Mouse (Mus musculus): Measurements from ENCODE around the gene Itprip. TPM values are rescaled to one million over a fixed set of nuclear protein-coding genes. Genes with fewer than 3 reads are reported as not detected.

Itprip gene
- polyA plus RNA-seq, 2 experiments, result 2.0 to 2.2 TPM

DNA sequence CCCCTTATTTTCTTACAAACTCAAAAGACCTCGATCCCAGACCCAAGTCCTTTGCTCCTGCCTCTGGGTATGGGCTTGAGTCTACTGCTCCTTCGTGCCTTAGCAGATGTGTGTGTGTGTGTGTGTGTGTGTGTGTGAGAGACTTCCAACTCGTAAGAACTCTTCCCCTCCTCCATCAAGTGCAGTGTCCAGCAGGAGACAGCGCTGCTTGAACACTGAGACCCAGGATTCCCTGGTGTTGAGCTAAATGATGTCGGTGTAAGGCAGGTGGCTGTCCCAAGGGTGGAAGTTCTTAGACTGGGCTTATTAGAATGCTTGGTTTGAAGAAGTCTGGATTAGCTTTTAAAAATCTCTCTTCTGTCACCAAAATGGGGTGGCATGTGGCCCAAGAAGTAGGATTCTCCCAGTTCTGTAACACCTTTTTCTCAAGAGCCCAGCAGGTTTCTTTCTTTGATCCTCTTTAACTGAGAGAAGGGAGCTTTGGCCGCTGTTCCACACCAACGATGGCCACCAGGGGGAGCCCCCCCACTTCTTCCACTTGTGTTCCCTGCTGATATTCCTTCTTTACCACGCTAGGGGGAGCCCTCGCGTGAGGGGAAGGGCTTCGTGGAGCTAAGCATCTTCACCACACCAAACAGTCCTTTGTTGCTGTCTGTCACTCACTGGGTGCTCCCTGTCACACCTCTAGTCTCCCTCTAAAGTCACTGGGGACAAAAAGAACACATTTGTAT, 36.8 kb downstream of the Itprip start:
- 16% methylated on average over 11 of the region's 11 CpGs for WGBS (ENCODE audit: insufficient replicate concordance)
- DNase-seq (ENCODE audit: low read depth in 3 of 3, low spot score in 3 of 3), result peak; percentile 62 to 70 (median 67)
- H3K4me1 ChIP-seq (replicated peaks; ENCODE audit: control insufficient read depth in 2 of 2, insufficient read depth in 2 of 2, low read length in 1 of 2), result no peaks in the 10 kb centered on the region
- H3K9ac ChIP-seq (replicated peaks), result no peak overlapping the region
- H3K4me3 ChIP-seq (ENCODE audit: insufficient read depth in 1 of 2, low read depth in 2 of 2, low read length in 2 of 2), result no peak overlapping the region
- ATAC-seq (ENCODE audit: insufficient read depth), result peak; percentile 65; the same call in 1 of the 2 replicates
- no peaks in the 10 kb centered on the region for H3K36me3 ChIP-seq (replicated peaks; ENCODE audit: control insufficient read depth, insufficient read depth, low read depth)
- no peaks in the 10 kb centered on the region for H3K27me3 ChIP-seq (ENCODE audit: control insufficient read depth, insufficient read depth, low read length)
- H3K9me3 ChIP-seq (ENCODE audit: control insufficient read depth, low read length), result no peaks in the 10 kb centered on the region
- H3K4me2 ChIP-seq (ENCODE audit: low read depth), result no peak overlapping the region
- no peak overlapping the region for H3K27ac ChIP-seq
- TF ChIP-seq EP300 (IDR thresholded peaks at IDR 0.05; ENCODE audit: low read depth), result no peak
- peak; percentile 100 for TF ChIP-seq CTCF (IDR thresholded peaks at IDR 0.05; ENCODE audit: low read depth)

GRCm38 (mm10) chr19:47881538-47881937, 37.6 kb downstream of the Itprip start:
- ATAC-seq (ENCODE audit: insufficient read depth) (no peak), DNase-seq (ENCODE audit: low read depth in 3 of 3, low spot score in 3 of 3) (no peak)
- no peak overlapping the region for H3K4me2 ChIP-seq (ENCODE audit: low read depth)
- H3K4me3 ChIP-seq (ENCODE audit: insufficient read depth in 1 of 2, low read depth in 2 of 2, low read length in 2 of 2), result no peak overlapping the region
- no peaks in the 10 kb centered on the region; the same call in 1 of the 2 replicates for H3K27me3 ChIP-seq (ENCODE audit: control insufficient read depth, insufficient read depth, low read length)
- no peaks in the 10 kb centered on the region for H3K36me3 ChIP-seq (replicated peaks; ENCODE audit: control insufficient read depth, insufficient read depth, low read depth)
- no peaks in the 10 kb centered on the region for H3K9me3 ChIP-seq (ENCODE audit: control insufficient read depth, low read length)
- H3K27ac ChIP-seq, result no peak overlapping the region
- TF ChIP-seq CTCF (IDR thresholded peaks at IDR 0.05; ENCODE audit: low read depth), result no peak
- 57% methylated on average over 7 of the region's 7 CpGs for WGBS (ENCODE audit: insufficient replicate concordance)
- H3K4me1 ChIP-seq (replicated peaks; ENCODE audit: control insufficient read depth in 2 of 2, insufficient read depth in 2 of 2, low read length in 1 of 2), result no peaks in the 10 kb centered on the region
- no peak overlapping the region for H3K9ac ChIP-seq (replicated peaks)

DNA sequence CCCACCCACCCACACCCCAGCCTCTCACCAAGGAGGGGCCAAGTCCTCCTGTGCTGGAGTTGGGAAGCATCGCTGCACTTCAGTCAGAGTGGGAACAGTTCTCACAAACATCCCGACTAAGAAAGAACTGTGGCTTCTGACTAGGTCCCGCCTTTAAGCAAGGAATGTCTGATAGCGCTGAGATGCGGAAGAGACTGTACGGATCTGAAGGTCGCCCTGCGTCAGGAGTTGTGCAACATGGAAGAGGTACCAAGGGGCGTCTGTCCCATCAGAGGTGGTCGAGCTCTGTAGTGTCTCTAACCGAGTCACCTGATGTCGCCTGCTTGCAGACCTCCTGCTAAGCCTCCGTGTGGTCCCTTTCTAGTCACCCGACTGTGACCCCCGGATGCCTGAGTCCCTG, 42.8 kb downstream of the Itprip start:
- TF ChIP-seq CTCF (IDR thresholded peaks at IDR 0.05; ENCODE audit: low read depth) (no peak), EP300 (IDR thresholded peaks at IDR 0.05; ENCODE audit: low read depth) (no peak)
- ATAC-seq (ENCODE audit: insufficient read depth) (no peak), DNase-seq (ENCODE audit: low read depth in 3 of 3, low spot score in 3 of 3) (no peak)
- no peaks in the 10 kb centered on the region for H3K36me3 ChIP-seq (replicated peaks; ENCODE audit: control insufficient read depth, insufficient read depth, low read depth)
- no peak overlapping the region for H3K9ac ChIP-seq (replicated peaks)
- no peaks in the 10 kb centered on the region; the same call in 1 of the 2 replicates for H3K27me3 ChIP-seq (ENCODE audit: control insufficient read depth, insufficient read depth, low read length)
- H3K9me3 ChIP-seq (ENCODE audit: control insufficient read depth, low read length), result no peaks in the 10 kb centered on the region
- no peak overlapping the region for H3K4me3 ChIP-seq (ENCODE audit: insufficient read depth in 1 of 2, low read depth in 2 of 2, low read length in 2 of 2)
- H3K27ac ChIP-seq, result no peak overlapping the region
- no peak overlapping the region for H3K4me2 ChIP-seq (ENCODE audit: low read depth)
- no peaks in the 10 kb centered on the region for H3K4me1 ChIP-seq (replicated peaks; ENCODE audit: control insufficient read depth in 2 of 2, insufficient read depth in 2 of 2, low read length in 1 of 2)
- 60% methylated on average over 15 of the region's 15 CpGs for WGBS (ENCODE audit: insufficient replicate concordance)

DNA sequence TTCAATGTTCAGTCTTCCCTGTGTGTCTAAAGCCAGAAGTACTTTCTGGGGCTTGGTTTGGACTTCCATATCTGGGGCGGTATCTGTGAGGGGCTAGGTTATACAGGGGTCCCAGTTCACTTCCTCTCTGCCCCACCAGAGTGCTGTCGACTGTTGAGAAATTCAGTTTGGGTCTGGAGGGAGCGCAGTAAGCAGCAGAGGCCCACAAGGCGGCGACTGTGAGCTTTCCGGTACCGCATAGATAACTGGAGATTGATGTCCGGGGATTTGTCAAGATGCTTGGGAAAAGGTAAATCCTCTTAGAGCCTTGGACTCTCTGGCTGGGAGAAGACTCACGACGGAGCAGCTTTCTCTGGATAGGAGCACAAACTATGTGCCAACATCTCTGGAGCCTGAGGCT, 47.6 kb downstream of the Itprip start:
- no peak overlapping the region for H3K4me2 ChIP-seq (ENCODE audit: low read depth)
- DNase-seq (ENCODE audit: low read depth in 3 of 3, low spot score in 3 of 3), result no peak
- no peak overlapping the region for H3K9ac ChIP-seq (replicated peaks)
- H3K4me3 ChIP-seq (ENCODE audit: insufficient read depth in 1 of 2, low read depth in 2 of 2, low read length in 2 of 2), result no peak overlapping the region
- no peaks in the 10 kb centered on the region for H3K9me3 ChIP-seq (ENCODE audit: control insufficient read depth, low read length)
- TF ChIP-seq CTCF (IDR thresholded peaks at IDR 0.05; ENCODE audit: low read depth), result peak; percentile 41
- no peak for TF ChIP-seq EP300 (IDR thresholded peaks at IDR 0.05; ENCODE audit: low read depth)
- ATAC-seq (ENCODE audit: insufficient read depth), result no peak
- no peaks in the 10 kb centered on the region; the same call in 1 of the 2 replicates for H3K27me3 ChIP-seq (ENCODE audit: control insufficient read depth, insufficient read depth, low read length)
- WGBS (ENCODE audit: insufficient replicate concordance), result 26% methylated on average over 10 of the region's 10 CpGs
- no peaks in the 10 kb centered on the region for H3K4me1 ChIP-seq (replicated peaks; ENCODE audit: control insufficient read depth in 2 of 2, insufficient read depth in 2 of 2, low read length in 1 of 2)
- H3K27ac ChIP-seq, result no peak overlapping the region
- no peaks in the 10 kb centered on the region for H3K36me3 ChIP-seq (replicated peaks; ENCODE audit: control insufficient read depth, insufficient read depth, low read depth)

GRCm38 (mm10) chr19:47870102-47870666, 48.9 kb downstream of the Itprip start:
- Histone ChIP-seq H3K36me3 (replicated peaks; ENCODE audit: control insufficient read depth, insufficient read depth, low read depth) (no peaks in the 10 kb centered on the region), H3K9me3 (ENCODE audit: control insufficient read depth, low read length) (no peaks in the 10 kb centered on the region), H3K4me1 (replicated peaks; ENCODE audit: control insufficient read depth in 2 of 2, insufficient read depth in 2 of 2, low read length in 1 of 2) (peaks cover 0 to 3% of the 10 kb centered on the region in 2 experiments; a peak in 3 of 4 replicates), H3K27ac (no peak overlapping the region), H3K4me2 (ENCODE audit: low read depth) (no peak overlapping the region), H3K9ac (replicated peaks) (no peak overlapping the region), H3K27me3 (ENCODE audit: control insufficient read depth, insufficient read depth, low read length) (no peaks in the 10 kb centered on the region), H3K4me3 (ENCODE audit: insufficient read depth in 1 of 2, low read depth in 2 of 2, low read length in 2 of 2) (no peak overlapping the region)
- no peak for ATAC-seq (ENCODE audit: insufficient read depth)
- no peak for DNase-seq (ENCODE audit: low read depth in 3 of 3, low spot score in 3 of 3)
- TF ChIP-seq CTCF (IDR thresholded peaks at IDR 0.05; ENCODE audit: low read depth) (no peak), EP300 (IDR thresholded peaks at IDR 0.05; ENCODE audit: low read depth) (no peak)
- WGBS (ENCODE audit: insufficient replicate concordance), result 58% methylated on average over 7 of the region's 7 CpGs
